Mouse (Mus musculus) heart, embryonic 11.5 days (tissue): ENCODE measurements around the gene Cysrt1. TPM values are rescaled to one million over a fixed set of nuclear protein-coding genes. Genes with fewer than 3 reads are reported as not detected.

Source experiments
- polyA plus RNA-seq: library from polyadenylated mRNA; unstranded; fragments of >200 nt; fragmentation: Nextera tagmentation; extraction: Ambion mirVana; gene quantifications from 2 replicates; pipeline ENCODE4 v1.2.1, GENCODE M21; 2014

Cysrt1 gene
- polyA plus RNA-seq, 1 experiment from 2014 or later: not detected

Other genes with a start within 250 kb of the Cysrt1 start
- 32.9 and 37.7 TPM in 2 replicates for gene Nsmf, start 188.1 kb downstream of the Cysrt1 start, polyA plus RNA-seq
- gene Entpd8, start 162.1 kb downstream of the Cysrt1 start, polyA plus RNA-seq: not detected in 2 replicates
- 0.10 TPM in 1 of 2 replicates, not detected in the other for gene Noxa1, start 147.3 kb downstream of the Cysrt1 start, polyA plus RNA-seq
- 4.5 and 4.8 TPM in 2 replicates for gene Nrarp, start 61.7 kb downstream of the Cysrt1 start, polyA plus RNA-seq
- gene Tor4a, start 45.6 kb downstream of the Cysrt1 start, polyA plus RNA-seq: 5.9 and 8.3 TPM in 2 replicates
- gene Nelfb, start 31.0 kb downstream of the Cysrt1 start, polyA plus RNA-seq: 62.9 and 69.0 TPM in 2 replicates
- gene Stpg3, start 27.8 kb downstream of the Cysrt1 start, polyA plus RNA-seq: not detected in 2 replicates
- gene Fam166a, start 23.7 kb downstream of the Cysrt1 start, polyA plus RNA-seq: 0.44 TPM in 1 of 2 replicates, not detected in the other
- 449 and 481 TPM in 2 replicates for gene Tubb4b, start 17.8 kb downstream of the Cysrt1 start, polyA plus RNA-seq
- gene Slc34a3, start 8.1 kb downstream of the Cysrt1 start, polyA plus RNA-seq: not detected in 2 replicates
- 0.42 TPM in 1 of 2 replicates, not detected in the other for gene Rnf224, start 5.7 kb downstream of the Cysrt1 start, polyA plus RNA-seq
- 5.2 and 7.1 TPM in 2 replicates for gene Rnf208, start 197 bp downstream of the Cysrt1 start, polyA plus RNA-seq
- gene AL732309.1, start 4.4 kb upstream of the Cysrt1 start, polyA plus RNA-seq: 2.5 and 2.9 TPM in 2 replicates
- gene Tmem203, start 13.0 kb upstream of the Cysrt1 start, polyA plus RNA-seq: 12.9 and 16.0 TPM in 2 replicates
- 3.3 TPM in 2 replicates for gene Tprn, start 20.2 kb upstream of the Cysrt1 start, polyA plus RNA-seq
- gene Ssna1, start 30.0 kb upstream of the Cysrt1 start, polyA plus RNA-seq: 156 and 175 TPM in 2 replicates
- 73.0 and 76.1 TPM in 2 replicates for gene Anapc2, start 30.0 kb upstream of the Cysrt1 start, polyA plus RNA-seq
- not detected in 2 replicates for gene Tmem210, start 45.7 kb upstream of the Cysrt1 start, polyA plus RNA-seq
- gene Lrrc26, start 47.5 kb upstream of the Cysrt1 start, polyA plus RNA-seq: not detected in 2 replicates
- 0.96 and 1.1 TPM in 2 replicates for gene Grin1, start 76.7 kb upstream of the Cysrt1 start, polyA plus RNA-seq
- gene Man1b1, start 89.9 kb upstream of the Cysrt1 start, polyA plus RNA-seq: 47.9 and 68.4 TPM in 2 replicates
- gene Dpp7, start 113.9 kb upstream of the Cysrt1 start, polyA plus RNA-seq: 13.1 and 14.0 TPM in 2 replicates
- 10.8 and 11.2 TPM in 2 replicates for gene Uap1l1, start 123.2 kb upstream of the Cysrt1 start, polyA plus RNA-seq
- gene Sapcd2, start 129.9 kb upstream of the Cysrt1 start, polyA plus RNA-seq: 16.0 and 18.2 TPM in 2 replicates
- 0.18 and 0.20 TPM in 2 replicates for gene Entpd2, start 153.4 kb upstream of the Cysrt1 start, polyA plus RNA-seq
- 16.8 and 18.9 TPM in 2 replicates for gene Npdc1, start 156.9 kb upstream of the Cysrt1 start, polyA plus RNA-seq
- not detected in 2 replicates for gene Fut7, start 180.8 kb upstream of the Cysrt1 start, polyA plus RNA-seq
- gene Abca2, start 186.3 kb upstream of the Cysrt1 start, polyA plus RNA-seq: 2.0 and 3.4 TPM in 2 replicates
- 0.47 and 0.83 TPM in 2 replicates for gene Clic3, start 214.4 kb upstream of the Cysrt1 start, polyA plus RNA-seq
- 16.5 and 20.0 TPM in 2 replicates for gene Paxx, start 218.6 kb upstream of the Cysrt1 start, polyA plus RNA-seq
- gene Ptgds, start 227.6 kb upstream of the Cysrt1 start, polyA plus RNA-seq: 0.66 and 1.1 TPM in 2 replicates